Mouse (Mus musculus): ENCODE results near the gene Sbk1.

Gene Sbk1

GRCm38 (mm10) chr7:126338906-126339305, 66.5 kb downstream of the Sbk1 start:
- no peak for DNase-seq (ENCODE audit: low spot score in 2 of 2)

- DNase-seq (ENCODE audit: low spot score in 2 of 2) = no peak
Observed at GRCm38 (mm10) chr7:126339521-126339971, 67.1 kb downstream of the Sbk1 start.

- DNase-seq (ENCODE audit: low spot score in 2 of 2) = peak in 1 of 2 experiments; percentile 5
Observed at GRCm38 (mm10) chr7:126340206-126340618, 67.8 kb downstream of the Sbk1 start.

- DNase-seq (ENCODE audit: low spot score in 2 of 2) = no peak
Observed at GRCm38 (mm10) chr7:126340896-126341295, 68.5 kb downstream of the Sbk1 start.
